In the genomic region with DNA sequence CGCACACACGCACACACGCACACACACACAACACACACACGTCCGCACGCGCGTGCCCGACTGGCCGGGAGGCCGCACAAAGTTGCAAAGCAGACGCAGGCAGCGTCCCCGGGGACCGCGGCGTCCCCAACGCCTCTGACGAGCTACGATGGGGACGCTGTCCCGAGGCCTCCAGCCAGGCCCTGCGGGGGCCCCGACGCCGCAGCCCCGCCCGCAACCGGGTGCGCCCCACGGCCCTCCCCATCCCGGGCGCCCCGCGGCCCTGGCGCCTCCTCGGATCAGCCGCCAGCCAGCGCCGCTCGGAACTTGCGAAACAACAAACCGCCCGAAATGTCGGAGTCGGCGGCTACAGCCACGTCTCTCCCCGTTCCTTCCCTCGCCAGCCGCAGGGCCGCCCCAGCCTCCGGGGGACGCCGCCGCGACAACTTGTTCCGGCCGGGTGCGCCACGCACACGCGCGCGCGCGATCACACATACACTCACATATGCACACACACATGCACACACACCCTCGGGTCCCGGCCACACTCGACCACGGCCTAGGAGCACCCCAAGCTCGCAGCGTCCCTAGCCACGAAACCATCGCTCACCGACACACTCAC, we compare ENCODE assay signal across 8 mouse cellular contexts. TPM values are rescaled to one million over a fixed set of nuclear protein-coding genes. Genes with fewer than 3 reads are reported as not detected.
DNase-seq lines count a peak whose midpoint lies in the region; ATAC-seq lines count a peak whose summit lies in the region.

No protein-coding gene starts in this region.

- peak overlapping the region; percentile 71 for H3K9ac ChIP-seq in heart, embryonic 12.5 days
- peak overlapping the region; percentile 81 for H3K9ac ChIP-seq in kidney, embryonic 16.5 days (replicated peaks; ENCODE audit: low read length)

- peaks cover 66% of the 10 kb centered on the region for H3K27me3 ChIP-seq in heart, embryonic 12.5 days (replicated peaks)
- peaks cover 6% of the 10 kb centered on the region for H3K27me3 ChIP-seq in kidney, embryonic 16.5 days (ENCODE audit: insufficient read depth, low read length)
- H3K27me3 ChIP-seq in splenic B cell, adult 2 months (ENCODE audit: control insufficient read depth, insufficient read depth, low read length, poor library complexity, severe bottlenecking), result peaks cover 2% of the 10 kb centered on the region

- H3K4me1 ChIP-seq in heart, embryonic 12.5 days (replicated peaks), result peaks cover 16% of the 10 kb centered on the region
- H3K4me1 ChIP-seq in kidney, embryonic 16.5 days (ENCODE audit: insufficient read depth, low read length), result peaks cover 18% of the 10 kb centered on the region

- WGBS in heart, embryonic 12.5 days, result under 1% methylated on average over 62 of the region's 76 CpGs
- WGBS in kidney, embryonic 16.5 days, result under 1% methylated on average over 76 of the region's 76 CpGs

- peak overlapping the region; percentile 93 for H3K4me2 ChIP-seq in heart, embryonic 12.5 days
- H3K4me2 ChIP-seq in kidney, embryonic 16.5 days (replicated peaks; ENCODE audit: low read depth, low read length), result peak overlapping the region; percentile 88

- no peak overlapping the region for H3K27ac ChIP-seq in heart, embryonic 12.5 days (ENCODE audit: poor library complexity, severe bottlenecking)
- H3K27ac ChIP-seq in kidney, embryonic 16.5 days (ENCODE audit: low read length), result no peak overlapping the region

- H3K9me3 ChIP-seq in heart, embryonic 12.5 days (replicated peaks), result no peaks in the 10 kb centered on the region
- H3K9me3 ChIP-seq in kidney, embryonic 16.5 days (ENCODE audit: low read length), result no peaks in the 10 kb centered on the region

- ATAC-seq in cerebellum, adult (ENCODE audit: insufficient number of reproducible peaks, low FRiP score, low TSS enrichment), result no peak
- ATAC-seq in heart, embryonic 12.5 days (ENCODE audit: insufficient number of reproducible peaks, low FRiP score), result no peak
- ATAC-seq in kidney, embryonic 16.5 days (ENCODE audit: low FRiP score, low TSS enrichment), result peak; percentile 32

- no peaks in the 10 kb centered on the region for H3K36me3 ChIP-seq in heart, embryonic 12.5 days
- H3K36me3 ChIP-seq in kidney, embryonic 16.5 days (ENCODE audit: insufficient read depth, low read length), result no peaks in the 10 kb centered on the region
- no peaks in the 10 kb centered on the region for H3K36me3 ChIP-seq in splenic B cell, adult 2 months (ENCODE audit: control insufficient read depth, insufficient read depth, low read length, poor library complexity, severe bottlenecking)

- DNase-seq in cerebellum, adult 11 months, result peak; percentile 38
- DNase-seq in ZHBTc4 (ENCODE audit: low read depth, low spot score), result peak; percentile 53
- DNase-seq in embryo, embryonic 11 days, result peak; percentile 68
- DNase-seq in lung, postnatal 36 days, result peak; percentile 45
- peak; percentile 49 for DNase-seq in splenic B cell, adult 2 months (ENCODE audit: low read depth, low spot score)

- peak overlapping the region; percentile 60 for H3K4me3 ChIP-seq in heart, embryonic 12.5 days
- peak overlapping the region; percentile 70 for H3K4me3 ChIP-seq in kidney, embryonic 16.5 days (ENCODE audit: low read length)

RNA-seq across cellular contexts. Expression of a gene that starts 1.1 kb away (rescaled TPM):
- 1.8 and 2.5 TPM in 2 replicates for polyA plus RNA-seq in heart, embryonic 12.5 days (2016; fragmentation: Nextera tagmentation; extraction: Ambion mirVana)
- 33.5 and 37.0 TPM in 2 replicates for polyA plus RNA-seq in kidney, embryonic 16.5 days (2015; fragmentation: Nextera tagmentation; extraction: Ambion mirVana)

RNA-seq across cellular contexts. Expression of a gene that starts 6.3 kb away (rescaled TPM):
- polyA plus RNA-seq in heart, embryonic 12.5 days (2016; fragmentation: Nextera tagmentation; extraction: Ambion mirVana), result 33.9 and 35.7 TPM in 2 replicates
- polyA plus RNA-seq in kidney, embryonic 16.5 days (2015; fragmentation: Nextera tagmentation; extraction: Ambion mirVana), result 53.8 and 55.4 TPM in 2 replicates

RNA-seq across cellular contexts. Expression of a gene that starts 36.4 kb away (rescaled TPM):
- 86.1 and 87.1 TPM in 2 replicates for polyA plus RNA-seq in heart, embryonic 12.5 days (2016; fragmentation: Nextera tagmentation; extraction: Ambion mirVana)
- 107 and 108 TPM in 2 replicates for polyA plus RNA-seq in kidney, embryonic 16.5 days (2015; fragmentation: Nextera tagmentation; extraction: Ambion mirVana)
